7 mouse cellular contexts compared by ENCODE assay signal in genomic region chr2:174905865-174906639, GRCm38 (mm10).
DNase-seq lines count a peak whose midpoint lies in the region; ATAC-seq and TF ChIP-seq lines count a peak whose summit lies in the region.

No protein-coding gene starts in this region.

- H3K9me3 ChIP-seq in forebrain, postnatal 0 days (ENCODE audit: low read length) = no peaks in the 10 kb centered on the region
- H3K9me3 ChIP-seq in kidney, embryonic 14.5 days (ENCODE audit: control insufficient read depth, low read length) = no peaks in the 10 kb centered on the region
- no peaks in the 10 kb centered on the region for H3K9me3 ChIP-seq in lung, embryonic 14.5 days (ENCODE audit: low read depth, low read length)

- no peak overlapping the region for H3K4me3 ChIP-seq in forebrain, postnatal 0 days (ENCODE audit: low read depth, low read length)
- H3K4me3 ChIP-seq in kidney, embryonic 14.5 days (ENCODE audit: low read length) = no peak overlapping the region
- no peak overlapping the region for H3K4me3 ChIP-seq in lung, embryonic 14.5 days (ENCODE audit: low read depth, low read length)

- ATAC-seq in forebrain, postnatal 0 days = peak; percentile 82
- ATAC-seq in kidney, embryonic 14.5 days (ENCODE audit: low FRiP score, low TSS enrichment) = peak; percentile 65
- ATAC-seq in lung, embryonic 14.5 days (ENCODE audit: insufficient read depth) = peak; percentile 67; the same call in 1 of the 2 replicates

- no peaks in the 10 kb centered on the region for H3K4me1 ChIP-seq in forebrain, postnatal 0 days (ENCODE audit: insufficient read depth)
- H3K4me1 ChIP-seq in kidney, embryonic 14.5 days (ENCODE audit: control insufficient read depth, insufficient read depth, low read length) = no peaks in the 10 kb centered on the region
- H3K4me1 ChIP-seq in lung, embryonic 14.5 days (ENCODE audit: insufficient read depth) = no peaks in the 10 kb centered on the region

- peak; percentile 43 to 53 for DNase-seq in right cerebral cortex, postnatal 10 days (ENCODE audit: low spot score in 2 of 2)
- DNase-seq in right cerebral cortex, postnatal 36 days (ENCODE audit: low spot score in 2 of 2) = no peak
- DNase-seq in ZHBTc4 (ENCODE audit: low read depth, low spot score) = peak; percentile 76
- peak; percentile 78 for DNase-seq in forebrain, postnatal 0 days
- peak; percentile 86 for DNase-seq in lung, embryonic 14.5 days
- DNase-seq in retina, adult 2 months (ENCODE audit: low read depth, low spot score) = peak; percentile 15

- TF ChIP-seq CTCF in forebrain, postnatal 0 days (IDR thresholded peaks at IDR 0.05; ENCODE audit: low read depth) = peak; percentile 81
- TF ChIP-seq CTCF in lung, embryonic 14.5 days (IDR thresholded peaks at IDR 0.05; ENCODE audit: low read depth) = peak; percentile 80

- no peak overlapping the region for H3K4me2 ChIP-seq in forebrain, postnatal 0 days (ENCODE audit: low read depth)
- no peak overlapping the region for H3K4me2 ChIP-seq in kidney, embryonic 14.5 days (replicated peaks; ENCODE audit: low read depth, low read length)
- no peak overlapping the region for H3K4me2 ChIP-seq in lung, embryonic 14.5 days

- H3K36me3 ChIP-seq in forebrain, postnatal 0 days (ENCODE audit: insufficient read depth) = no peaks in the 10 kb centered on the region
- no peaks in the 10 kb centered on the region for H3K36me3 ChIP-seq in kidney, embryonic 14.5 days (ENCODE audit: control insufficient read depth, insufficient read depth, low read length)
- H3K36me3 ChIP-seq in lung, embryonic 14.5 days (ENCODE audit: insufficient read depth) = no peaks in the 10 kb centered on the region

- no peaks in the 10 kb centered on the region for H3K27me3 ChIP-seq in forebrain, postnatal 0 days (ENCODE audit: insufficient read depth, low read length)
- no peaks in the 10 kb centered on the region for H3K27me3 ChIP-seq in kidney, embryonic 14.5 days (ENCODE audit: control insufficient read depth, insufficient read depth, low read length)
- no peaks in the 10 kb centered on the region for H3K27me3 ChIP-seq in lung, embryonic 14.5 days (ENCODE audit: insufficient read depth, low read length)

- no peak overlapping the region for H3K27ac ChIP-seq in forebrain, postnatal 0 days (ENCODE audit: low read depth, low read length)
- H3K27ac ChIP-seq in kidney, embryonic 14.5 days (ENCODE audit: low read depth, low read length) = no peak overlapping the region
- no peak overlapping the region for H3K27ac ChIP-seq in lung, embryonic 14.5 days (ENCODE audit: low read depth)

- H3K9ac ChIP-seq in forebrain, postnatal 0 days = no peak overlapping the region
- H3K9ac ChIP-seq in kidney, embryonic 14.5 days (ENCODE audit: low read depth, low read length) = no peak overlapping the region
- no peak overlapping the region for H3K9ac ChIP-seq in lung, embryonic 14.5 days

- WGBS in forebrain, postnatal 0 days = 34% methylated on average over 6 of the region's 6 CpGs
- WGBS in kidney, embryonic 14.5 days = 45% methylated on average over 6 of the region's 6 CpGs
- 41% methylated on average over 6 of the region's 6 CpGs for WGBS in lung, embryonic 14.5 days

Comparison
In these comparisons a context has a peak if more than half of its experiments do, and no peak if none do; other contexts are left out.
1. DNase-seq: peak in right cerebral cortex, postnatal 10 days (2 of 2), ZHBTc4 (single experiment), forebrain, postnatal 0 days (single experiment), lung, embryonic 14.5 days (single experiment) and retina, adult 2 months (single experiment); none in right cerebral cortex, postnatal 36 days (0 of 2).
2. Peak in every context shown above with its lines, with median percentiles within 50 percentile points of each other: ATAC-seq.